Mouse (Mus musculus): ENCODE data around the gene Chmp3. TPM values are rescaled to one million over a fixed set of nuclear protein-coding genes. Genes with fewer than 3 reads are reported as not detected.

The Chmp3 gene
- total and polyA plus RNA-seq, 3 experiments, result 34.4 to 59.0 (median 45.7) TPM

GRCm38 (mm10) chr6:71575359-71575758 is 31.8 kb downstream of the Chmp3 start:
- intact Hi-C loops (cut with DNase I), result no loop called here
- WGBS, result 98% methylated on average over 1 of the region's 1 CpGs
- no peaks in the 10 kb centered on the region for H3K36me3 ChIP-seq (ENCODE audit: control insufficient read depth, insufficient read depth, low read length)

GRCm38 (mm10) chr6:71579478-71579877 is 35.9 kb downstream of the Chmp3 start:
- Histone ChIP-seq H3K27ac (no peak overlapping the region), H3K4me1 (ENCODE audit: control insufficient read depth, insufficient read depth, low read length) (no peaks in the 10 kb centered on the region), H3K9ac (ENCODE audit: low read depth, low read length) (no peak overlapping the region), H3K36me3 (ENCODE audit: control insufficient read depth, insufficient read depth, low read length) (no peaks in the 10 kb centered on the region), H3K27me3 (ENCODE audit: control insufficient read depth, insufficient read depth, low read length) (no peaks in the 10 kb centered on the region), H3K79me2 (replicated peaks; ENCODE audit: control insufficient read depth, insufficient read depth, low read length) (no peaks in the 10 kb centered on the region), H3K4me3 (no peak overlapping the region)
- WGBS, result 96% methylated on average over 11 of the region's 11 CpGs
- TF ChIP-seq EP300 (IDR thresholded peaks at IDR 0.05; ENCODE audit: insufficient read depth, low read depth, low read length), result no peak
- TF ChIP-seq POLR2A (IDR thresholded peaks at IDR 0.05; ENCODE audit: insufficient read depth, low read depth, low read length), result no peak
- TF ChIP-seq CTCF (IDR thresholded peaks at IDR 0.05), result no peak
- intact Hi-C loops (cut with DNase I), result no loop called here
- DNase-seq, result no peak

More at GRCm38 (mm10) chr6:71575359-71575758, 31.8 kb downstream of the Chmp3 start:
- H3K4me3 ChIP-seq, result no peak overlapping the region
- H3K27ac ChIP-seq, result no peak overlapping the region
- DNase-seq, result no peak
- no peaks in the 10 kb centered on the region for H3K27me3 ChIP-seq (ENCODE audit: control insufficient read depth, insufficient read depth, low read length)
- TF ChIP-seq EP300 (IDR thresholded peaks at IDR 0.05; ENCODE audit: insufficient read depth, low read depth, low read length) (no peak), CTCF (IDR thresholded peaks at IDR 0.05) (no peak), POLR2A (IDR thresholded peaks at IDR 0.05; ENCODE audit: insufficient read depth, low read depth, low read length) (no peak)
- H3K4me1 ChIP-seq (ENCODE audit: control insufficient read depth, insufficient read depth, low read length), result no peaks in the 10 kb centered on the region
- H3K79me2 ChIP-seq (replicated peaks; ENCODE audit: control insufficient read depth, insufficient read depth, low read length), result no peaks in the 10 kb centered on the region
- no peak overlapping the region for H3K9ac ChIP-seq (ENCODE audit: low read depth, low read length)

- Histone ChIP-seq H3K4me1 (ENCODE audit: control insufficient read depth, insufficient read depth, low read length) (no peaks in the 10 kb centered on the region), H3K9ac (ENCODE audit: low read depth, low read length) (no peak overlapping the region), H3K36me3 (ENCODE audit: control insufficient read depth, insufficient read depth, low read length) (no peaks in the 10 kb centered on the region), H3K79me2 (replicated peaks; ENCODE audit: control insufficient read depth, insufficient read depth, low read length) (no peaks in the 10 kb centered on the region), H3K27me3 (ENCODE audit: control insufficient read depth, insufficient read depth, low read length) (no peaks in the 10 kb centered on the region), H3K27ac (no peak overlapping the region), H3K4me3 (no peak overlapping the region)
- 75% methylated on average over 4 of the region's 4 CpGs for WGBS
- TF ChIP-seq CTCF (IDR thresholded peaks at IDR 0.05), result no peak
- no peak for TF ChIP-seq POLR2A (IDR thresholded peaks at IDR 0.05; ENCODE audit: insufficient read depth, low read depth, low read length)
- TF ChIP-seq EP300 (IDR thresholded peaks at IDR 0.05; ENCODE audit: insufficient read depth, low read depth, low read length), result no peak
- intact Hi-C loops (cut with DNase I), result no loop called here
- no peak for DNase-seq
Observed at GRCm38 (mm10) chr6:71583198-71583597, 39.6 kb downstream of the Chmp3 start.

- intact Hi-C loops (cut with DNase I), result no loop called here
- TF ChIP-seq POLR2A (IDR thresholded peaks at IDR 0.05; ENCODE audit: insufficient read depth, low read depth, low read length) (no peak), EP300 (IDR thresholded peaks at IDR 0.05; ENCODE audit: insufficient read depth, low read depth, low read length) (no peak), CTCF (IDR thresholded peaks at IDR 0.05) (no peak)
- Histone ChIP-seq H3K27ac (no peak overlapping the region), H3K9ac (ENCODE audit: low read depth, low read length) (no peak overlapping the region), H3K27me3 (ENCODE audit: control insufficient read depth, insufficient read depth, low read length) (no peaks in the 10 kb centered on the region), H3K4me3 (no peak overlapping the region), H3K4me1 (ENCODE audit: control insufficient read depth, insufficient read depth, low read length) (peaks cover 2% of the 10 kb centered on the region; the same call in 1 of the 2 replicates), H3K79me2 (replicated peaks; ENCODE audit: control insufficient read depth, insufficient read depth, low read length) (no peaks in the 10 kb centered on the region), H3K36me3 (ENCODE audit: control insufficient read depth, insufficient read depth, low read length) (peaks cover 30% of the 10 kb centered on the region)
- DNase-seq, result no peak
- 94% methylated on average over 1 of the region's 1 CpGs for WGBS
Observed at GRCm38 (mm10) chr6:71589401-71589800, 45.8 kb downstream of the Chmp3 start.

DNA sequence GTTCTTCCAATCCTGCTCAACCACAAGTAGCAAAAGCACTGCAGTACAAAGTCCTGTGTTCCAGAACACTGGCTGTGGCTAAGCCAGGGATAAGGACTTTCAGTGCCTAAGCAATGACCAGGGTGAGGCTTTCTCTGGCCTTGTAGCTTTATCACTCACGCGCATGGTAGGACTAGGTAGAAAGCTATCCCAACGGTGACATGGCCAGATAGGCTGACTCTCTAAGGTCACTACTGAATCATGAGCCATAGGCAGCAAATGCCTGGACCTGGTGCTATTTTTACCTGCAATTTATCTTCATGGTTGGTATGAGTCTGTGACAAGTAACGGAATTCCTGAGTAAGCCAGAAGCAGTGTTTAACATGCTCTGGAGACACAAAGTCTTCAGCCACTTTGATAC is 46.6 kb downstream of the Chmp3 start:
- no peak overlapping the region for H3K27ac ChIP-seq
- peaks cover 33% of the 10 kb centered on the region for H3K36me3 ChIP-seq (ENCODE audit: control insufficient read depth, insufficient read depth, low read length)
- no peaks in the 10 kb centered on the region for H3K79me2 ChIP-seq (replicated peaks; ENCODE audit: control insufficient read depth, insufficient read depth, low read length)
- peak in 1 of 2 experiments; percentile 14 for DNase-seq
- H3K9ac ChIP-seq (ENCODE audit: low read depth, low read length), result no peak overlapping the region
- no peak overlapping the region for H3K4me3 ChIP-seq
- intact Hi-C loops (cut with DNase I), result loop anchor here (10.0 kb wide), 1 partner anchor 215 kb away; no protein-coding TSS in a partner anchor
- H3K4me1 ChIP-seq (ENCODE audit: control insufficient read depth, insufficient read depth, low read length), result peaks cover 2% of the 10 kb centered on the region; the same call in 1 of the 2 replicates
- no peaks in the 10 kb centered on the region for H3K27me3 ChIP-seq (ENCODE audit: control insufficient read depth, insufficient read depth, low read length)
- 44% methylated on average over 4 of the region's 4 CpGs for WGBS
- TF ChIP-seq EP300 (IDR thresholded peaks at IDR 0.05; ENCODE audit: insufficient read depth, low read depth, low read length) (0 out of 2 replicates have a peak, but pooled peaks have one; percentile 30), CTCF (IDR thresholded peaks at IDR 0.05) (no peak), POLR2A (IDR thresholded peaks at IDR 0.05; ENCODE audit: insufficient read depth, low read depth, low read length) (no peak)

- H3K4me1 ChIP-seq (ENCODE audit: control insufficient read depth, insufficient read depth, low read length), result no peaks in the 10 kb centered on the region
- intact Hi-C loops (cut with DNase I), result loop anchor here (10.0 kb wide), 1 partner anchor 287 kb away; no protein-coding TSS in a partner anchor
- TF ChIP-seq CTCF (IDR thresholded peaks at IDR 0.05), result no peak
- no peak for TF ChIP-seq POLR2A (IDR thresholded peaks at IDR 0.05; ENCODE audit: insufficient read depth, low read depth, low read length)
- TF ChIP-seq EP300 (IDR thresholded peaks at IDR 0.05; ENCODE audit: insufficient read depth, low read depth, low read length), result no peak
- no peaks in the 10 kb centered on the region; the same call in none of the 2 replicates for H3K79me2 ChIP-seq (replicated peaks; ENCODE audit: control insufficient read depth, insufficient read depth, low read length)
- peaks cover 18% of the 10 kb centered on the region for H3K36me3 ChIP-seq (ENCODE audit: control insufficient read depth, insufficient read depth, low read length)
- no peak for DNase-seq
- 89% methylated on average over 3 of the region's 3 CpGs for WGBS
- H3K4me3 ChIP-seq, result no peak overlapping the region
- no peaks in the 10 kb centered on the region for H3K27me3 ChIP-seq (ENCODE audit: control insufficient read depth, insufficient read depth, low read length)
- H3K27ac ChIP-seq, result no peak overlapping the region
- H3K9ac ChIP-seq (ENCODE audit: low read depth, low read length), result no peak overlapping the region
Observed at GRCm38 (mm10) chr6:71607756-71608155, 64.2 kb downstream of the Chmp3 start.
